Mouse (Mus musculus): ENCODE results near the gene Sox8.

DNA sequence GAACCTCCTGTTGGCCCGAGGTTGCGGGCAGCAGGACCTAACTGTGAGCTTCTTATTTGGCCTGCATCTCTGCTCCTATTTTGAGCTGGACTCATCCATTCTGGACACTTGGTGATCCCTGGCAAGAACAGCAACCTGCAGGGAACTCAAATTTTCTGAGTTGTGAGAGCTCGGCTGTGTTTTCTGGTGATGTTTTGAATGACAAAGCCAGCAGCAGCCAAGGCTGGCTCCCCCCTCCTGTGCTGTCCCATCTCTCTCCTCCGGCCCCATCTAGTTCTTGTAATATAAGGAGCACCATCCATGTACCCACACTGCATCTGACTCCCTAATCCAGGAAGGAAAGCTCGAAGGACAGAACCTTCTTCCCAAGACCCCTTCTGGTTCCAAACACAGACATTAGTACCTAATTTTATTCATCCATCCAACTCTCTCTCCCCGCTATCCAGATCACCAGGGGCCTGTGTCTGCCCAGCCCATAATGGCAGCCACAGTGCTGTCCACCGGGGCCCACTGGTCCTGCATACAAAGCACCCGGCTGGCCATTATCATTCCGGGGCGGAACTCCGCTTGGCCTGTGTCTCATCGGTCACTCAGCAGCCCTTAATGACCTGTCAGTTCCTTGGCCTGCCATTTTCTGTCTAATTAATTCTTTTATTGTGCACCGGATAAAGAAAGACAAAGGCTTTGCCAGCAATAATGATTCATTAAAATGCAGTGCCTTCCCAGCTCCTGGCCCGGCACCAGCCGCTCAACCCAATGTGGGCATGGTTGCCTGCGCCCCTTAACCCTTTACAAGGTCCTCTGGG, 9.1 kb downstream of the Sox8 start:
- TF ChIP-seq POLR2A (IDR thresholded peaks at IDR 0.05; ENCODE audit: insufficient read depth, low read depth, low read length) (no peak), CTCF (IDR thresholded peaks at IDR 0.05; ENCODE audit: insufficient read depth, low read depth, low read length) (no peak)
